Mouse (Mus musculus): ENCODE measurements around the gene Gstt3. TPM values are rescaled to one million over a fixed set of nuclear protein-coding genes. Genes with fewer than 3 reads are reported as not detected.

Gstt3 gene
- total RNA-seq, 2 experiments from 2014 or later = 0.91 to 2.0 TPM

DNA sequence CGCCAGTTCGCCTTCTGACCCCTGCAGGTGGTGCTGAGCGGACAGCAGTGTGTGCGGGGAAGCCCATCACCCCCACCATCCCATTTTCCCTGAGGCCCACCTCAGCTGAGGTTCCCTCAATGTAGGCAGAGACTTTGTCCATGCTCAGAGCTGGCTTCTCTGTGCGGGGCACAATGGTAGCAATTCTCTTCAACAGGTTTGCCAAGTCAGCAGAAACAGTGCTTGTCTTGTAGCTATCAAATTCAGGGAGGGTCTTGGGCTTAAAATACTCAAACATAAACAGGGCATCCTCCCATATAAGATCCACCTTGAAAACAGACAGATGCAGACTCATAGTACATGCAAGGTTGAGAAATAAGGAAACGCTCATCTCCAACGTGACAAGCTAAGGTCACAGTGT, 55.8 kb downstream of the Gstt3 start:
- intact Hi-C loops (cut with DNase I) = no loop called here
- DNase-seq (ENCODE audit: low spot score in 2 of 2) = no peak

Other genes with a start within 250 kb of the Gstt3 start
- gene Lrrc75b, start 221.1 kb downstream of the Gstt3 start, total RNA-seq (2021) = 10 to 100 TPM in 1 of 2 experiments, 1 to 10 TPM in 1; 9.8 to 10.1 TPM
- gene Ggt1, start 219.8 kb downstream of the Gstt3 start, total RNA-seq (2021) = 1 to 10 TPM; 2.5 to 4.1 TPM
- gene Ggt5, start 192.1 kb downstream of the Gstt3 start, total RNA-seq (2021) = 1 to 10 TPM; 1.6 to 2.9 TPM
- gene Susd2, start 137.4 kb downstream of the Gstt3 start, total RNA-seq (2021) = 1 to 10 TPM; 7.8 to 8.3 TPM
- gene Cabin1, start 17.1 kb downstream of the Gstt3 start, total RNA-seq (2021) = 10 to 100 TPM; 66.4 to 85.5 TPM
- gene Ddt, start 8.0 kb downstream of the Gstt3 start, total RNA-seq (2021) = 10 to 100 TPM; 43.5 to 50.0 TPM
- gene Gm20441, start 460 bp downstream of the Gstt3 start, total RNA-seq (2021) = not detected
- gene Gstt1, start 17.2 kb upstream of the Gstt3 start, total RNA-seq (2021) = 10 to 100 TPM in 1 of 2 experiments, 1 to 10 TPM in 1; 6.2 to 11.4 TPM
- not detected for gene Gstt4, start 41.1 kb upstream of the Gstt3 start, total RNA-seq (2021)
- gene Gstt2, start 56.0 kb upstream of the Gstt3 start, total RNA-seq (2021) = 1 to 10 TPM; 4.8 to 5.0 TPM
- gene Mif, start 78.8 kb upstream of the Gstt3 start, total RNA-seq (2021) = 100 to 1,000 TPM; 506 to 546 TPM
- 1 to 10 TPM; 3.3 to 3.8 TPM for gene Derl3, start 112.0 kb upstream of the Gstt3 start, total RNA-seq (2021)
- gene Smarcb1, start 140.2 kb upstream of the Gstt3 start, total RNA-seq (2021) = 10 to 100 TPM; 80.0 to 82.4 TPM
- 100 to 1,000 TPM; 373 to 446 TPM for gene Chchd10, start 151.7 kb upstream of the Gstt3 start, total RNA-seq (2021)
- gene Mmp11, start 155.1 kb upstream of the Gstt3 start, total RNA-seq (2021) = 1 to 10 TPM in 1 of 2 experiments, under 1 TPM in 1; 0.79 to 1.7 TPM
- under 1 TPM in 1 of 2 experiments, not detected in 1; 0.35 TPM for gene Gm867, start 159.3 kb upstream of the Gstt3 start, total RNA-seq (2021)
- gene Vpreb3, start 161.6 kb upstream of the Gstt3 start, total RNA-seq (2021) = not detected
- not detected for gene Gm5134, start 173.1 kb upstream of the Gstt3 start, total RNA-seq (2021)

All from left cerebral cortex, postnatal 36 days (tissue).